Mouse (Mus musculus) midbrain, embryonic 12.5 days (tissue): ENCODE data around the gene Mtmr1. TPM values are rescaled to one million over a fixed set of nuclear protein-coding genes. Genes with fewer than 3 reads are reported as not detected.

Experiments used
- ATAC-seq: fragments of 200-750 bp; cut with Nextera tagmentation; 2 replicates; pipeline ENCODE4 v1.8.0; 2017; ENCODE audit warnings: low read depth, moderate TSS enrichment, moderate library complexity; ENCODE audit not compliant: low FRiP score
- H3K27ac ChIP-seq: fragments of 300-500 bp; sonication (generic); replicated peaks from 2 replicates; pipeline ENCODE4 v1.5.1; 2016; ENCODE audit warnings: mild to moderate bottlenecking
- H3K27me3 ChIP-seq: fragments of 300-500 bp; sonication (generic); 2 replicates; pipeline ENCODE4 v1.6.1; 2016; ENCODE audit warnings: mild to moderate bottlenecking
- H3K36me3 ChIP-seq: fragments of 300-500 bp; sonication (generic); 2 replicates; pipeline ENCODE4 v1.6.1; 2016
- H3K4me1 ChIP-seq: fragments of 300-500 bp; sonication (generic); 2 replicates; pipeline ENCODE4 v1.6.1; 2016
- H3K4me2 ChIP-seq: fragments of 300-500 bp; sonication (generic); replicated peaks from 2 replicates; pipeline ENCODE4 v1.6.1; 2016; ENCODE audit warnings: mild to moderate bottlenecking, moderate library complexity
- H3K4me3 ChIP-seq: fragments of 300-500 bp; sonication (generic); 2 replicates; pipeline ENCODE4 v1.5.1; 2016; ENCODE audit warnings: mild to moderate bottlenecking
- H3K9ac ChIP-seq: fragments of 300-500 bp; sonication (generic); replicated peaks from 2 replicates; pipeline ENCODE4 v1.6.1; 2016; ENCODE audit warnings: mild to moderate bottlenecking, moderate library complexity
- H3K9me3 ChIP-seq: fragments of 300-500 bp; sonication (generic); 2 replicates; pipeline ENCODE4 v1.6.1; 2016; ENCODE audit warnings: mild to moderate bottlenecking
- WGBS: fragments of 180-500 bp; shearing (Covaris S2); methylation state at CpG from one replicate; pipeline ENCODE4 v1.1.7; 2016; 5-methylcytosine and 5-hydroxymethylcytosine counted together
- polyA plus RNA-seq: library from polyadenylated mRNA; unstranded; fragments of >200 nt; fragmentation: Nextera tagmentation; extraction: Ambion mirVana; gene quantifications from 2 replicates; pipeline ENCODE4 v1.2.1, GENCODE M21; 2016

The Mtmr1 gene
- polyA plus RNA-seq, 1 experiment from 2014 or later, result 16.0 TPM

- H3K4me1 ChIP-seq, result no peaks in the 10 kb centered on the region
- no peak overlapping the region for H3K4me3 ChIP-seq
- H3K9ac ChIP-seq, result no peak overlapping the region
- H3K27me3 ChIP-seq, result no peaks in the 10 kb centered on the region
- no peaks in the 10 kb centered on the region for H3K9me3 ChIP-seq
- H3K27ac ChIP-seq, result no peak overlapping the region
- H3K36me3 ChIP-seq, result no peaks in the 10 kb centered on the region
- ATAC-seq, result no peak
- 70% methylated on average over 1 of the region's 1 CpGs for WGBS
- no peak overlapping the region for H3K4me2 ChIP-seq
These were observed 43.8 kb downstream of the Mtmr1 start for GRCm38 (mm10) chrX:71408386-71408785.

- no peak overlapping the region for H3K4me2 ChIP-seq
- WGBS, result 67% methylated on average over 3 of the region's 3 CpGs
- H3K9ac ChIP-seq, result no peak overlapping the region
- H3K9me3 ChIP-seq, result no peaks in the 10 kb centered on the region
- no peaks in the 10 kb centered on the region for H3K4me1 ChIP-seq
- H3K27me3 ChIP-seq, result no peaks in the 10 kb centered on the region
- H3K27ac ChIP-seq, result no peak overlapping the region
- ATAC-seq, result no peak
- H3K4me3 ChIP-seq, result no peak overlapping the region
- no peaks in the 10 kb centered on the region for H3K36me3 ChIP-seq
These were observed 48.2 kb downstream of the Mtmr1 start for GRCm38 (mm10) chrX:71412776-71413175.

- no peaks in the 10 kb centered on the region for H3K4me1 ChIP-seq
- no peak overlapping the region for H3K9ac ChIP-seq
- H3K27me3 ChIP-seq, result no peaks in the 10 kb centered on the region
- no peak overlapping the region for H3K4me3 ChIP-seq
- ATAC-seq, result no peak
- no peak overlapping the region for H3K4me2 ChIP-seq
- 85% methylated on average over 4 of the region's 4 CpGs for WGBS
- H3K9me3 ChIP-seq, result no peaks in the 10 kb centered on the region
- no peak overlapping the region for H3K27ac ChIP-seq
- H3K36me3 ChIP-seq, result no peaks in the 10 kb centered on the region
These were observed 49.1 kb downstream of the Mtmr1 start for GRCm38 (mm10) chrX:71413616-71414015.

GRCm38 (mm10) chrX:71424852-71425251 is 60.3 kb downstream of the Mtmr1 start:
- no peaks in the 10 kb centered on the region for H3K27me3 ChIP-seq
- no peak overlapping the region for H3K9ac ChIP-seq
- ATAC-seq, result no peak
- WGBS, result 70% methylated on average over 1 of the region's 1 CpGs
- no peaks in the 10 kb centered on the region for H3K36me3 ChIP-seq
- H3K4me1 ChIP-seq, result no peaks in the 10 kb centered on the region
- H3K4me3 ChIP-seq, result no peak overlapping the region
- H3K9me3 ChIP-seq, result no peaks in the 10 kb centered on the region
- H3K4me2 ChIP-seq, result no peak overlapping the region
- no peak overlapping the region for H3K27ac ChIP-seq

GRCm38 (mm10) chrX:71425746-71426519 is 61.4 kb downstream of the Mtmr1 start:
- no peaks in the 10 kb centered on the region for H3K36me3 ChIP-seq
- 54% methylated on average over 9 of the region's 9 CpGs for WGBS
- H3K9ac ChIP-seq, result no peak overlapping the region
- no peaks in the 10 kb centered on the region for H3K4me1 ChIP-seq
- peak; percentile 73 for ATAC-seq
- no peak overlapping the region for H3K27ac ChIP-seq
- H3K4me2 ChIP-seq, result no peak overlapping the region
- H3K9me3 ChIP-seq, result no peaks in the 10 kb centered on the region
- no peaks in the 10 kb centered on the region for H3K27me3 ChIP-seq
- no peak overlapping the region for H3K4me3 ChIP-seq

- H3K27ac ChIP-seq, result no peak overlapping the region
- peaks cover under 1% of the 10 kb centered on the region; the same call in 1 of the 2 replicates for H3K27me3 ChIP-seq
- no peak overlapping the region for H3K4me3 ChIP-seq
- ATAC-seq, result no peak
- H3K4me2 ChIP-seq, result no peak overlapping the region
- H3K9me3 ChIP-seq, result no peaks in the 10 kb centered on the region
- no peaks in the 10 kb centered on the region for H3K36me3 ChIP-seq
- H3K9ac ChIP-seq, result no peak overlapping the region
- no peaks in the 10 kb centered on the region for H3K4me1 ChIP-seq
These were observed 62.9 kb downstream of the Mtmr1 start for GRCm38 (mm10) chrX:71427491-71427890.

- WGBS, result 84% methylated on average over 5 of the region's 5 CpGs
- ATAC-seq, result no peak
- no peak overlapping the region for H3K9ac ChIP-seq
- H3K4me1 ChIP-seq, result no peaks in the 10 kb centered on the region
- no peaks in the 10 kb centered on the region for H3K36me3 ChIP-seq
- H3K4me3 ChIP-seq, result no peak overlapping the region
- H3K27ac ChIP-seq, result no peak overlapping the region
- no peak overlapping the region for H3K4me2 ChIP-seq
- H3K9me3 ChIP-seq, result no peaks in the 10 kb centered on the region
- peaks cover 5% of the 10 kb centered on the region; the same call in 1 of the 2 replicates for H3K27me3 ChIP-seq
These were observed 66.3 kb downstream of the Mtmr1 start for GRCm38 (mm10) chrX:71430900-71431299.

- Histone ChIP-seq H3K27ac (no peak overlapping the region), H3K4me2 (no peak overlapping the region), H3K9ac (no peak overlapping the region), H3K4me1 (no peaks in the 10 kb centered on the region), H3K4me3 (no peak overlapping the region), H3K27me3 (peaks cover 9% of the 10 kb centered on the region; the same call in 1 of the 2 replicates), H3K9me3 (no peaks in the 10 kb centered on the region), H3K36me3 (no peaks in the 10 kb centered on the region)
- 45% methylated on average over 1 of the region's 1 CpGs for WGBS
- ATAC-seq, result peak; percentile 63; the same call in 1 of the 2 replicates
These were observed 69.9 kb downstream of the Mtmr1 start for GRCm38 (mm10) chrX:71434448-71434847.

GRCm38 (mm10) chrX:71434860-71435259 is 70.3 kb downstream of the Mtmr1 start:
- 0 out of 2 replicates have a peak, but pooled peaks have one; percentile 12 for ATAC-seq
- H3K9ac ChIP-seq, result no peak overlapping the region
- WGBS, result 46% methylated on average over 8 of the region's 8 CpGs
- no peaks in the 10 kb centered on the region for H3K36me3 ChIP-seq
- H3K27ac ChIP-seq, result no peak overlapping the region
- no peak overlapping the region for H3K4me3 ChIP-seq
- no peaks in the 10 kb centered on the region for H3K4me1 ChIP-seq
- H3K27me3 ChIP-seq, result peaks cover 9% of the 10 kb centered on the region; the same call in 1 of the 2 replicates
- H3K9me3 ChIP-seq, result no peaks in the 10 kb centered on the region
- no peak overlapping the region for H3K4me2 ChIP-seq

- H3K27me3 ChIP-seq, result peaks cover 9% of the 10 kb centered on the region; the same call in 1 of the 2 replicates
- no peak overlapping the region for H3K4me3 ChIP-seq
- ATAC-seq, result no peak
- no peak overlapping the region for H3K9ac ChIP-seq
- H3K36me3 ChIP-seq, result 0 out of 2 replicates have a peak, but pooled peaks cover 3% of the 10 kb centered on the region
- H3K4me2 ChIP-seq, result no peak overlapping the region
- WGBS, result 92% methylated on average over 2 of the region's 2 CpGs
- no peaks in the 10 kb centered on the region for H3K4me1 ChIP-seq
- H3K27ac ChIP-seq, result no peak overlapping the region
- H3K9me3 ChIP-seq, result no peaks in the 10 kb centered on the region
These were observed 71.0 kb downstream of the Mtmr1 start for GRCm38 (mm10) chrX:71435542-71435941.

- ATAC-seq, result no peak
- no peak overlapping the region for H3K27ac ChIP-seq
- no peak overlapping the region for H3K9ac ChIP-seq
- no peaks in the 10 kb centered on the region for H3K9me3 ChIP-seq
- no peaks in the 10 kb centered on the region for H3K4me1 ChIP-seq
- 0 out of 2 replicates have a peak, but pooled peaks cover 3% of the 10 kb centered on the region for H3K27me3 ChIP-seq
- 86% methylated on average over 6 of the region's 6 CpGs for WGBS
- no peak overlapping the region for H3K4me2 ChIP-seq
- no peak overlapping the region for H3K4me3 ChIP-seq
- 0 out of 2 replicates have a peak, but pooled peaks cover 6% of the 10 kb centered on the region for H3K36me3 ChIP-seq
These were observed 74.9 kb downstream of the Mtmr1 start for GRCm38 (mm10) chrX:71439473-71439872.

- 83% methylated on average over 5 of the region's 5 CpGs for WGBS
- Histone ChIP-seq H3K4me3 (no peak overlapping the region), H3K9ac (no peak overlapping the region), H3K4me2 (no peak overlapping the region), H3K4me1 (no peaks in the 10 kb centered on the region), H3K36me3 (0 out of 2 replicates have a peak, but pooled peaks cover 6% of the 10 kb centered on the region), H3K27ac (no peak overlapping the region), H3K9me3 (no peaks in the 10 kb centered on the region), H3K27me3 (no peaks in the 10 kb centered on the region)
- ATAC-seq, result no peak
These were observed 78.4 kb downstream of the Mtmr1 start for GRCm38 (mm10) chrX:71442916-71443315.
